In the genomic region with DNA sequence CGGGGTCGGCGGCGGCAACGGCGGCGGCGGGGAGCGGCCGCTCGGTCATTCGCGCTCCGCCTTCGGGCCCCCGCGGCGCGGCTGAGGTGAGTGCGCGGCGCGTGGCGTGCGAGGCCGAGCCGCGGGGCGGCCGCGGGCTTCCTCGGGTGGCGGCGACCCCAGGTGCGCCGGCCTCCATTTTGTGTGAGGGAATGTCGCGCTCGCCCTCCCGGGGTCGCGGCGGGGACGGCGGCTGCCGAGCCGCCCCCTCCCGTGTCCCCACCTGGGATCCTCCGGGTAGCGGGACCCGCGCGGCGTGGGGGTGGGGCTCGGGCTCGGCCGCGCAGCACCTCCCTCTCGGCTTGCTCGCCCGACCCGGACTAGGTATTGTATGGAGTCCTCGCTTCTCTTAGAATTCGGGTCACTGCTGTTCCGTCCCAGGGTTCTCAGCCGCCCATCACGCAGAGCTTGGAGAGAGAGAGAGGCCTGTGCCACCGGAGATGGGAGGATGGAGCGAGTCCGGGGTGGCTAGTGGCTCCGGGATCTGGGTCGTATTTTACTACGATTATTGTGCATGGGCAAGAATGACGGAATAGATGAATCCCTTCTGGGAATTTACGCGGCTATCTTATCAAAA, we compare ENCODE assay signal across 8 mouse cellular contexts. TPM values are rescaled to one million over a fixed set of nuclear protein-coding genes. Genes with fewer than 3 reads are reported as not detected.
A peak's percentile ranks its signal among the peaks of the same experiment; 100 is the strongest.
DNase-seq lines count a peak whose midpoint lies in the region; ATAC-seq and TF ChIP-seq lines count a peak whose summit lies in the region.

No protein-coding gene starts in this region.

- H3K4me2 ChIP-seq in heart, embryonic 15.5 days = peak overlapping the region; percentile 96
- peak overlapping the region; percentile 72 for H3K4me2 ChIP-seq in midbrain, embryonic 13.5 days (replicated peaks)

- H3K9me3 ChIP-seq in heart, embryonic 15.5 days (replicated peaks) = no peaks in the 10 kb centered on the region
- no peaks in the 10 kb centered on the region for H3K9me3 ChIP-seq in midbrain, embryonic 13.5 days

- no peaks in the 10 kb centered on the region for H3K36me3 ChIP-seq in heart, embryonic 15.5 days
- H3K36me3 ChIP-seq in midbrain, embryonic 13.5 days = no peaks in the 10 kb centered on the region

- peak overlapping the region; percentile 46 for H3K4me3 ChIP-seq in cortical plate, adult 2 months (ENCODE audit: insufficient read depth, low read length)
- peak overlapping the region; percentile 88 for H3K4me3 ChIP-seq in heart, embryonic 15.5 days
- peak overlapping the region; percentile 85 for H3K4me3 ChIP-seq in midbrain, embryonic 13.5 days (replicated peaks)

- TF ChIP-seq POLR2A in cortical plate, adult 2 months (IDR thresholded peaks at IDR 0.05; ENCODE audit: extremely low read depth, insufficient read depth, low read length) = no peak

- no peak for TF ChIP-seq CTCF in cortical plate, adult 2 months (IDR thresholded peaks at IDR 0.05; ENCODE audit: extremely low read depth, insufficient read depth, low read length)

- H3K9ac ChIP-seq in heart, embryonic 15.5 days = peak overlapping the region; percentile 74
- peak overlapping the region; percentile 85 for H3K9ac ChIP-seq in midbrain, embryonic 13.5 days (replicated peaks)

- peaks cover 15% of the 10 kb centered on the region for H3K27me3 ChIP-seq in heart, embryonic 15.5 days
- peaks cover 31% of the 10 kb centered on the region for H3K27me3 ChIP-seq in midbrain, embryonic 13.5 days

- WGBS in heart, embryonic 15.5 days = under 1% methylated on average over 40 of the region's 76 CpGs
- WGBS in midbrain, embryonic 13.5 days = under 1% methylated on average over 63 of the region's 76 CpGs

- H3K27ac ChIP-seq in cortical plate, adult 2 months (ENCODE audit: insufficient read depth, low read length) = 0 out of 2 replicates have a peak overlapping the region, but pooled peaks have one; percentile 0
- H3K27ac ChIP-seq in heart, embryonic 15.5 days = peak overlapping the region; percentile 46; the same call in 1 of the 2 replicates
- H3K27ac ChIP-seq in midbrain, embryonic 13.5 days = peak overlapping the region; percentile 93

- DNase-seq in 416B (ENCODE audit: low read depth) = peak; percentile 49
- DNase-seq in Muller cell, postnatal 12 days (ENCODE audit: inconsistent ontology term) = peak; percentile 74
- peak; percentile 29 to 51 for DNase-seq in layer of hippocampus, postnatal 25 days (ENCODE audit: extremely low spot score in 1 of 2, low spot score in 1 of 2)
- peak; percentile 73 for DNase-seq in testis, postnatal 14 days (ENCODE audit: low spot score)
- DNase-seq in urinary bladder, postnatal 4 days (ENCODE audit: low spot score in 2 of 2) = no peak

- H3K4me1 ChIP-seq in cortical plate, adult 2 months (ENCODE audit: control insufficient read depth, insufficient read depth, low read length) = no peaks in the 10 kb centered on the region; the same call in none of the 2 replicates
- 0 out of 2 replicates have a peak, but pooled peaks cover 5% of the 10 kb centered on the region for H3K4me1 ChIP-seq in heart, embryonic 15.5 days (replicated peaks)
- H3K4me1 ChIP-seq in midbrain, embryonic 13.5 days (replicated peaks) = peaks cover 24% of the 10 kb centered on the region

- peak; percentile 68 for ATAC-seq in heart, embryonic 15.5 days (replicated peaks; ENCODE audit: insufficient number of reproducible peaks, insufficient read depth, low FRiP score, low read depth)
- peak; percentile 87 for ATAC-seq in midbrain, embryonic 13.5 days

RNA-seq across cellular contexts. Expression of a gene that starts 4.6 kb away (rescaled TPM):
- polyA plus RNA-seq in cortical plate, adult 2 months (2012; rRNA removed) = 20.1 and 21.7 TPM in 2 replicates
- 3.2 and 3.4 TPM in 2 replicates for polyA plus RNA-seq in heart, embryonic 15.5 days (2015; fragmentation: Nextera tagmentation; extraction: Ambion mirVana)
- 10 to 100 TPM; 35.2 to 36.9 TPM for total RNA-seq in layer of hippocampus, postnatal 25 days (2021)
- polyA plus RNA-seq in midbrain, embryonic 13.5 days (2015; fragmentation: Nextera tagmentation; extraction: Ambion mirVana) = 18.6 and 18.8 TPM in 2 replicates

RNA-seq across cellular contexts. Expression of a gene that starts 27.3 kb away (rescaled TPM):
- polyA plus RNA-seq in cortical plate, adult 2 months (2012; rRNA removed) = 0.56 and 0.59 TPM in 2 replicates
- 1.9 and 2.2 TPM in 2 replicates for polyA plus RNA-seq in heart, embryonic 15.5 days (2015; fragmentation: Nextera tagmentation; extraction: Ambion mirVana)
- 1 to 10 TPM in 1 of 2 experiments, not detected in 1; 1.2 TPM for total RNA-seq in layer of hippocampus, postnatal 25 days (2021)
- polyA plus RNA-seq in midbrain, embryonic 13.5 days (2015; fragmentation: Nextera tagmentation; extraction: Ambion mirVana) = 0.43 and 1.1 TPM in 2 replicates

RNA-seq across cellular contexts. Expression of a gene that starts 37.6 kb away (rescaled TPM):
- polyA plus RNA-seq in cortical plate, adult 2 months (2012; rRNA removed) = not detected in 2 replicates
- not detected in 2 replicates for polyA plus RNA-seq in heart, embryonic 15.5 days (2015; fragmentation: Nextera tagmentation; extraction: Ambion mirVana)
- not detected for total RNA-seq in layer of hippocampus, postnatal 25 days (2021)
- not detected in 2 replicates for polyA plus RNA-seq in midbrain, embryonic 13.5 days (2015; fragmentation: Nextera tagmentation; extraction: Ambion mirVana)

Comparison
In these comparisons a context has a peak if more than half of its experiments do, and no peak if none do; other contexts are left out.
1. DNase-seq: peak in 416B (single experiment), Muller cell, postnatal 12 days (single experiment), layer of hippocampus, postnatal 25 days (2 of 2) and testis, postnatal 14 days (single experiment); none in urinary bladder, postnatal 4 days (0 of 2).
2. H3K27ac ChIP-seq: peak in every context shown above with its lines; median percentile 93 in midbrain, embryonic 13.5 days; 46 in heart, embryonic 15.5 days; 0 in cortical plate, adult 2 months.
3. Peak in every context shown above with its lines, with median percentiles within 50 percentile points of each other: H3K4me3 ChIP-seq.